Mouse (Mus musculus): Measurements from ENCODE around the gene Gli1.

DNA sequence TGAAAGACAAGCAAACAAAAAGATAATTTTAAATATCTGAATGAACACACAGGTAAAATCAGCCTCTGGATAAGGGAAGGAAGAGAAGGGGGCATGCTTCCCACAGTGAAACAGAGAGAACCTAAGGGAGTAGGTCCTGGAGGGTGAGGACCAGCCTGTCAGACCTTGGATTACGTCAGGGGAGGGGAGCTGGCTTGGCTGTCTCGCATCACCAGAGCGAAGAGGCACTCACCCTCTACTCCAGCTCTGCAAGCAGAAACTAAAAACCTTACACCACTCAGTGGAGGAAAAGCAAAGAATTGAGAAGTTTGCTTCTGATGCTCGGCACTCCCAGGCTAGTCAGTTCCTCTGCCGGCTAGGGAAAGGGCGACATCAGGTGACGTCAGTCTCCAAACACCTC is 21.8 kb downstream of the Gli1 start:
- no peak for TF ChIP-seq GATA1 (IDR thresholded peaks at IDR 0.05; ENCODE audit: low read length)
- no peak for TF ChIP-seq TAL1 (IDR thresholded peaks at IDR 0.05; ENCODE audit: low read length)
